Mouse (Mus musculus): ENCODE measurements around the gene Gm5617.
"Not testable (repeated sequence)": the region's sequence is repeated elsewhere in the genome, so short reads cannot be mapped to it uniquely, and the experiment has no call there.

Gene Gm5617

DNA sequence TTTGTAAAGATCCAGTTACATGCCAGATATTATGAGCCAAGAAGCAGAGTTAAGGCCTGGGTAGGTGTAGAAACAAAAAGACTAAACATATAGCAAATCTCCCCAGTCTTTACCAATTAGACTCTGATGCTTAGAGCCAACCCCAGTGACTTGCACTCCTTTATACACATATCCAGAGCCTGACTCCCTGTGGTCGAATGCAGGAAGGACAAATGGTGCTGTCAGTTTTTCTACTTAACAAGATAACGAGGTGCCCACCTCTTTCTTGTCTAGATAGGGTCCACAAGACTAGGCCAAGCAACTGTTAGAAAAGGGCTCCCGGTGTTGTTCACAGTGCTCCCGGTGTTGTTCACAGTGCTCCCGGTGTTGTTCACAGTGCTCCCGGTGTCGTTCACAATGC, 6.0 kb downstream of the Gm5617 start:
- no peak for DNase-seq (ENCODE audit: low read depth, low spot score)

DNA sequence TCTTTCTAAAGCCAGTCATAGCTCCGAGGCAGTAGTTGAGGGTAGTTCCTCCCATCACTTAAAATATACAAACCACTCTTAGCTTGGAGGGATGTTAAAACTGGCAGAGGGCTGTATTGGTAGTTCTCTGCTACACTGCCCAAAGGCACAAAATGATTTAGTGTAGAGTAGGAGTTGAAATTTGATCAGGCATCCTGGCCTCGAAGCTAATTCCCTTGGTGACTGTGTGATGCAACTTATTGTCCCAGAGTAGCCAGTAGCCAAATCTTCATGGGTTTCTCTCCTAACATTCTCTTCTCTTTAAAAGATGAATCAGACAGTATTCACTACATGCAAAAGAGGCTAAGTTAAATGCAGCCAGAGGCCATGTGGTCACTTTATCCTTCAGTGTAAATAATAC, 7.8 kb downstream of the Gm5617 start:
- no peak for DNase-seq (ENCODE audit: low read depth, low spot score)

DNA sequence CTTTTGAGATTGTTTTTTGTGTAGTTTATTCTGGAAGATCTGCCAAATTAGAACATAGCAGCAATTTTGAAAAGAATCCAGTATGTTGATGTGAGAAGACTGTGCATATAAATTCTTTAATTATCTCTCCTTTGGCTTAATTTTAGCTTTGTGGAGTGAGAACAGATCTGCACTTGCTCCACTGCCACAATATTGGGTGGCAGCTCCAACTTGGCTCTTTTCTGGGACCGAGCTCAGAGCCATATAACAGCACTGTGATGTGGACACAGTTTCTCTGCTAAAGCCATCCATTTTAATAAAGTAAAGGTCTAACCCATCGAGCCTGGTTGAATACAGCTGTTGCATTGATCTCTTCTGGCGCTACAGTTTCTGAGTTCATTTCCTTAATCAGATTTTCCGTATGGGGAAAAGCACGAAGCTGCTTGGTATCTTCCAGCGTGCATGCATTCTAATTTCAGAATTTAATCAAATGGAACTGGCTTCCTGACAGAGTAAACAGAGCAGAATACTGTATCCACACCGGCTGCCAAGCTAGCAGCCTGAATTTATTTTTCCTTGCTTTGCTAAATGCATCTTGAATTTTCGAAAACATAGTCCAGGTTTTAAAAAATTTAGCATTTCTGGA, 9.6 kb downstream of the Gm5617 start:
- no peak for DNase-seq (ENCODE audit: low read depth, low spot score)

DNA sequence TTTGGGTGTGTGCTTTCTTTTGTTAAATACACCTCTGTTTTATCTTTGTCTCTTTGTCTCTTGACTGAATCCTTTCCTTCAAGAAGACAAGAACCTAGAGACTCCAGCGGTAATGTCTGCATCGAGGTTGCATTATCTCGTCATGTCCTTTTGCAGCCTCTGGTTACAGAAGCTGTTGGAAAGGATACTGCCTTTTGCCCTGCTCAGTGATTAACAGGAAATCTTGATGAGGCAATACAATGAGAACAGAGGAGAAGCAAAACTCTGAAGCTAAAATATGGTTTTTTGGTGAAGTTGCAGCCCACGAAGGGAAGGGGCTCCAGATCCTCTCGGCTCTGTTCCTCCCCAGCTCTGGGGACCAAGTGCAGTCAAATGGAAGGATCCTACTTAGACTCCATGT, 14.9 kb downstream of the Gm5617 start:
- DNase-seq (ENCODE audit: low read depth, low spot score): no peak

DNA sequence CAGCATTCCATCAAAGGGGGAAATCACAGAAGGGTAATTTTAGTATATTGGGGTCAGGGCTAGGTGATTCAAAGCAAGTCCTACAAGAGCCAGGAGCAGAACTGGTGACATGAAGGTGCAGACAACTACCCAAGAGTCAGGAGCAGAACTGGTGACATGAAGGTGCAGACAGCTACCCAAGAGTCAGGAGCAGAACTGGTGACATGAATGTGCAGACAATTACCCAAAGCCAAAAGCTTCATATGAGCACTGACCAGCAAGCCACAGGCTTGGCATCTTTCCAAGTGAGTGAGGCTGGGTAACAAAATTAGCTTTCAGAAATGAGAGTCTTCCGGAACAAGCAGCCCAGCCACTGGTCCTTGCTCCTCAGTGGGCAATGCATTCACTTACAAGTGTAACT, 20.1 kb downstream of the Gm5617 start:
- peak; percentile 12 for DNase-seq (ENCODE audit: low read depth, low spot score)

DNA sequence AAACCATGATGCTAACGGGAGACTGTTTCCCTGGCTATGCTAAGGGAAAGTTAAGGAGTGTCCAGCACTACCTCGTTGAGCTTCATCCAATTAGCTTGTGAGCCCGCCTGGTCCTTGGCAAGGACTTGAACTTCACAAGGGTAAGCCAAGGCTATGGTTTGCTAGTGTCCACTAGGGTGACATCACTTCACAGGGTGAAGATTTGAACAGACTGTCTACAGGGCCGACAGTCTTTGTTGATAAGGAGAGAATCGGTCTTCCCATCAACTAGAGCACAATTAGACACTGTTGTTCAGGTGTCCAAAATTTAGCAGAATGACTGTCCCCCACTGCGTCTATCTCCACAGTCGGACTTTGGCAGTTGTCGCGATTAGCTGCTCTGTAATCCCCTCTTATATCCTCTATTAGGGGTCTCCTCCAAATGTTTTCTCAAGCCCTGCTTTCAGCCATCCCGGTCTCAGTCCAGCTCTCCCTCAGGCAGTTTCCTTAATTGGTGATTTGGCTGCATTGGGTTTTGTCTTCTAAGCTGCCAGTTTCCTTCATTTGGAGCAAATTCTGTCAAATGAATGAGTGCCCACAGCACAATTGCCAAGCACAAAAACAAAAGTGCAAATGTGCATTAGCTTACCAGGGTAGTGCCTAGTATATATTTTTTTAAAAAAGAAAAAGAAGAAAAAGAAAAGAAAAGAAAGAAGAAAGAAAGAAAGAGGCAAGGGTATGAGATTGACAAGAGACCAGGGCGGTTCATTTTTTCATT, 21.6 kb downstream of the Gm5617 start:
- no peak for DNase-seq (ENCODE audit: low read depth, low spot score)

DNA sequence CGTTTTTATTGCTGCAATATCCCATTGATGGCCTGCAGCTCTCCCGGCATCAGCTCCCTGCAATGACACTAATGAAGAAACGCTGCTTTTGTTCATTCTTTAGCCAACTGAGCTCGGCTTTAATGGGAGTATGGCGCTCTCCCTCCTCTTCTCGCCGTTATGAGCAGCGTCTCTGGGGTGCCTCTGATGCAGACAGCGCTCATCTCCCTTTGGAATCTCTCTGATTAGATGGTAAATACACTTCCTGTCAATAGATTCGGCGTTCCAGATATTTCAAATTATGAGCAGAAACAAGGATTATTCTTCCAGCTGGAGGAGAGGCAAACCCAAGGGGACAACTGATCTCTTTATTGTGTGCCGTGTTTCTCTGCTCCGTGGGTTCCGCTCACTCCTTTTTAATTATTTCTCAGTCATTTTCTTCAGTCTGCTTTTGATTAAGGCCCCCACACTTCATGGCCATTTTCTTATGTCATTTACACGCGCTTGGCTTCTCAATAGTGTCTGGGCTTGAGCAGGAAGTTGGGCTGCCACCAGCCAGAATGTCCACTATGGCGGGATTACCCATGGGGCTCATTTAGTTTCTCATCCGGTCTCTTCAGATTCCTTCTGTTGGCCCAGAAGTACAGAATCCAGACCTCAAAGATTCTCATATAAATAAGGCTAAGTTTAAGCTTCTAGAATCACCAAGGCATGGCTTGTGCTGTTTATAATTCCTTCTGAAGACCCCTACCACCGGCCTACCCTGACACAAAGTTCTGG, 22.3 kb downstream of the Gm5617 start:
- DNase-seq (ENCODE audit: low read depth, low spot score): no peak

DNA sequence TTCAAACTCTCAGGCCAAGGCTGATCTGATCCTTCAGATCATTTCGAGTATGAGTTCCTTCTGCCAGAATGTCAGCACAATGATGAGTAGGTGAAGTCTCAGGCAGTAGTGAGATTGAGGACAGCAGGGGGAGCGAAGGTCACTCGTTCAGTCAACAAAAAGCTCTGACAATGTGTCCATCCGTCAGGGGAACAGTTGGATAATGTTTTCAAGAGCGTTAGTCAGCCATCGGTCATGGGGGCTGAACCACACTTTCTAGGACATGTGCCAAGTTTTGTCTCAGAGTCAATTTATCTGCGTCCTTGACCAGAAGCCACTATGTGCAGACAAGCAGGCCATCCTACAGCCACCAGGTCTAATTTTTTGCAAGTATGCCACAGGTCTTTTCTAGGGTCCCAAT, 25.2 kb downstream of the Gm5617 start:
- not testable (repeated sequence) for DNase-seq (ENCODE audit: low read depth, low spot score)

DNA sequence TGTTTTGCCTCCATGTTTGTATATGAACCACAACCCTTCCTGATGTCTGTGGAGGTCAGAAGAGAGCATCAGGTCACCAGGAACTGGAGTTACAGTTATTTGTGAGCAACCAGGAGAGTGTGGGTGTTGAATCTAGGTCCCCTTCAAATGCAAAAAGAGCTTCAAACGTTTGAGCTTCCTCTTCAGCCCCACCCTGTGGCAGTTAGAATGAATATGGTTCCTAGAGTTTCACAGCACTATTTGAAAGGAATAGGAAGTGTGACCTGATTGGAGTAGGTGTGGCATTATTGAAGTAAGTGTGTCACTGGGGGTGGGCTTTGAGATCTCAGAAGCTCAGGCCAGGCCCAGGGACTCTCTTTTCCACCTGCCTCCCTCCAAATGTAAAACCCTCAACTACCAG, 30.3 kb downstream of the Gm5617 start:
- DNase-seq (ENCODE audit: low read depth, low spot score): no peak

DNA sequence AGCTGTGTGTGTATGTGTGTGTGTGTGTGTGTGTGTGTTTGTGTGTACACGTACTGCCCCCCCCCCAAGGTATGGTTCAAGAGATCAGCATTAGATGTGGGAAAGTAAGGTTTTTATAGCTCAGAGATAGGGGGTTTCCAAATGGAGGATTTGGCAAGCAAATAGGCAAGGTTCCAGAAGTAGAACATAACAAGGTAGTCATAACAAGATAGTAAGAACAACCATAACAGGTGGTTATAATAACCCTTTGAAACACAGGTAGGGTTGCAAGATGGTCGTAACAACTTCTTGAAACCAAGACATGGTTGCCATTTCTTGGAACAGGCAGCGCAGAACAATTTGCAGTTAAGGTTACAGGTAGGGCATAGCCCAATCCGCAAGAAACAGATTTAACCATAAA, 31.3 kb downstream of the Gm5617 start:
- no peak for DNase-seq (ENCODE audit: low read depth, low spot score)

DNA sequence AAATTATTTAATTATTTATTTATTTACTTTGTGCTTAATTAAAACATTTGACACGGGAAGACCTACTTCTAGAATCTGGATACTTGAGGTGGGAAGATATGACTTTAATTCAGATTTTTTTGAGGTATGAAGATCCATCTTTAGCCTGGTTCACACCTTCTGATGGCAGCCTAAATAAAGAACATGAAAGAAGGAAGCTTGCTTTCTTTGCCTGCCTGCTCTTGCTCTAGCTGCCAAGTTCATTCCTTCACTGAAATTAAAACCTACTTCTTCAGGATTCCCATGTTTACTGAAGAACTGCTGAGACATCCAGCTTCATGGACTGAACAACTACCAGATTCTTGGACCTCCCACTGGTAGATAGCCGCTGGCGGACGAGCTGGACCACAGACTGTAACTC, 36.1 kb downstream of the Gm5617 start:
- no peak for DNase-seq (ENCODE audit: low read depth, low spot score)

DNA sequence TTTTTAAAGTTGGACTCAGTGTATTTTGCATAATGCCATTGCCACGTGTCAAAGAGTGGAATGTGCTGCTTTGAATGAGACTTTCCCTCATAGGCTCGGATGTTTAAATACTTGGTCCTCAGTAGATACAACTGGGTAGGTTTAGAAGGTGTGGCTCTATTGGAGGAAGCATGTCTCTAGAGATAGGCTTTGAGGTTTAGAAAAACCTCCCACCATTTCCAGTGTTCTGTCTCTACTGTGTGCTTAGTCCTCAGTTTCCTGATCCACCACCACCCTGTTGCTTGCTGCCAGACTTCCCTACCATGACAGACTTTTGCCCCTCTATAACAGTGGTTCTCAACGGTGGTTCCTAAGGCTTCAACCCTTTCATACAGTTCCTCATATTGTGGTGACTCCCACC, 37.0 kb downstream of the Gm5617 start:
- DNase-seq (ENCODE audit: low read depth, low spot score): no peak

DNA sequence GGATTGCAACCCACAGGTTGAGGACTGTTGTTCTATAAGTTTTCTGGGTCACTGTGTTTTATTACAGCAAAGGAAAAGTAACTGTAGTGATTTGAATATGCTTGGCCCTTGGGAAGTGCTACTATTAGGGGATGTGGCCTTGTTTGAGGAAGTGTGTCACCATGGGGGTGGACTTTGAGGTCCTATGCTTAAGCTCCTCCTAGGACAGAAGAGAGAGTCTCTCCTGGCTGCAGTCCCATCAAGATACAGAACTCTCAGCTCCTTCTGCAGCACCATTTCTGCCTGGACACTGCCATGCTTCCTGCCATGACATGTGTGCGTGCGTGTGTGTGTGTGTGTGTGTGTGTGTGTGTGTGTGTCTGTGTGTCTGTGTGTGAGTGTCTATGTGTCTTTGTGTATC, 37.5 kb downstream of the Gm5617 start:
- DNase-seq (ENCODE audit: low read depth, low spot score): peak; percentile 10

DNA sequence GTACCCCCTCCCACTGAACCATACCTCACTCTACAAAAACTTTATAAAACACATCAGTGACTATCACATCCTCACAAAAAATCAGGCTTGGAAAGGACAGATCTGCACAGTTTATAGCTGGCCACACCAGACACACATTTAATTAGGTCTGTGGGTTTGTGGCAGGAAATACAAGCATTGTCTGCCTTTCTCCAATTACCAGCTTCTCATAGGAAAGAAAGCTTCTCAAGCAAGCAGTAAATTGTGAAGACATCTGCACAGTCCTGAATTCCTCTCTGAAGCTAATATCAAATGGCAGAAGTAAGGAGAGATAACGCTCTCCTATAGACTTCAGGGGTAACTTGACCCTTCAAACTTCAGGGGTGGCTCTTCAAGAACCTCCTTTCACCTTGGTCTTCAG, 41.2 kb downstream of the Gm5617 start:
- no peak for DNase-seq (ENCODE audit: low read depth, low spot score)

DNA sequence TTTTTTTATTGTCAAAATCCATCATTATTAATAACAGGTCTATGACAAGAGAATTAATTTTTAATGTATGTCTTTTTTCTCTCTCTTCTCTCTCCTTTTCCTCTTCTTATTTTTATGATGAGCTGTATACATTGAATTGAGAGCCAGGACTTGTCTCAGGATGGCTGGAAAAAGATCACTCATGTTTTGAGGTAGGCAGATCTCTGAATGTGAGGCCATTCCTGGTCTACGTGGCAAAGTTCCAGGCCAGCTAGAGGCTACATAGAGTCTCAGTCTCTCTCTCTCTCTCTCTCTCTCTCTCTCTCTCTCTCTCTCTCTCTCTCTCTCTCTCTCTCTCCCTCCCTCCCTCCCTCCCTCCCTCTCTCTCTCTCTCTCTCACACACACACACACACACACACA, 42.4 kb downstream of the Gm5617 start:
- DNase-seq (ENCODE audit: low read depth, low spot score): not testable (repeated sequence)

DNA sequence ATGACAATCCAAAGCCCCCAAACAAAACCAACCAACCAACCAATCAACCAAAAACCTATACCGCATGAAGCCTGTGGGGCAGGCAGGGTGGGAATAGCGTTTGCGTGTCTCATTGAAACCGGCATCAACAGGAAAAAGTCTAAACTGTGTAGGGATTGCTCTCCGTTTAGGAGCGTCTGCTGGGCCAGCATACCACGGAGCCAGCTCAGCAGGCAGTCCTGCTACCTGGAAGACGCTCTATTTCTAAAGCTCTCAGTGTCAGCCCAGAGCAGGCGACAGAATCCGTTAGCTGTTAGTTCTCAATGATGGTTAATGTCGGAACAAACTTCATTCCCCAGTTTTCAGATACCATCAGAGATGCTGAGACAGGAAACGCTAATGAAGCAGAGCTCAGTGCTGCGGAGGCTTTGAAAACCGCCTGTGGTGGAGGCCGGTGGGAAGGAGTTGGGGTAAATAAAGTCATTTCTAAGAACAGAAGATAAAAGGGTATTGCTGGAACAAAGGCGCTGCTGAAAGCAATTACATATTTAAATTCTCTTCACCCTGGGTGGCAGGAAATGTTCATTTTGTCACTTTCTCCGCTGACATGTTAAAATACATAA, 42.9 kb downstream of the Gm5617 start:
- DNase-seq (ENCODE audit: low read depth, low spot score): no peak

DNA sequence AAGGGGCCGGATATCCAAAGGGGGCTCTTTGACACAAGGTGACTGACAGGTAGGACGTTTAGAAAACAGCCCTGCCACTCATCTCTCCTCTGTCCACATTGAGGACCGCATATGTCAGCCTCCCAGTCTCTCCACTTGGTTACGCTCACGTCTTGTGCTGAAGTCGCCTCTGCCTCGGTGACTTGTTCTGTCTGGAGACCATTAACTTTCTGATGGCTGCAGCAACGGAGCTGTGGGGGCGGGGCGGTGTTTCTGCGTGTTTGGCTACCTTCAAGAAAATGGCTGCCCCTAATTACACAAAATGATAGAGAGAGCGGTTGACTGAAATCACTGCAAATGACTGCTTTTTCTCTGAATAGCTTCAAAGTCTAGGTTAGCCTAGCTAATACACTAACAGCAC, 43.4 kb downstream of the Gm5617 start:
- DNase-seq (ENCODE audit: low read depth, low spot score): no peak

Data from skeletal muscle tissue, adult 2 months (tissue).